Mouse (Mus musculus): ENCODE data around the gene Cdhr2. TPM values are rescaled to one million over a fixed set of nuclear protein-coding genes. Genes with fewer than 3 reads are reported as not detected.

Gene Cdhr2
- 0.30 and 1.0 TPM in 2 replicates for polyA plus RNA-seq (2015; fragmentation: Nextera tagmentation; extraction: Ambion mirVana)

GRCm38 (mm10) chr13:54701243-54701642 lies at the start of gene Cdhr2:
TSS of gene Cdhr2 (plus strand) at chr13:54701461.

DNA sequence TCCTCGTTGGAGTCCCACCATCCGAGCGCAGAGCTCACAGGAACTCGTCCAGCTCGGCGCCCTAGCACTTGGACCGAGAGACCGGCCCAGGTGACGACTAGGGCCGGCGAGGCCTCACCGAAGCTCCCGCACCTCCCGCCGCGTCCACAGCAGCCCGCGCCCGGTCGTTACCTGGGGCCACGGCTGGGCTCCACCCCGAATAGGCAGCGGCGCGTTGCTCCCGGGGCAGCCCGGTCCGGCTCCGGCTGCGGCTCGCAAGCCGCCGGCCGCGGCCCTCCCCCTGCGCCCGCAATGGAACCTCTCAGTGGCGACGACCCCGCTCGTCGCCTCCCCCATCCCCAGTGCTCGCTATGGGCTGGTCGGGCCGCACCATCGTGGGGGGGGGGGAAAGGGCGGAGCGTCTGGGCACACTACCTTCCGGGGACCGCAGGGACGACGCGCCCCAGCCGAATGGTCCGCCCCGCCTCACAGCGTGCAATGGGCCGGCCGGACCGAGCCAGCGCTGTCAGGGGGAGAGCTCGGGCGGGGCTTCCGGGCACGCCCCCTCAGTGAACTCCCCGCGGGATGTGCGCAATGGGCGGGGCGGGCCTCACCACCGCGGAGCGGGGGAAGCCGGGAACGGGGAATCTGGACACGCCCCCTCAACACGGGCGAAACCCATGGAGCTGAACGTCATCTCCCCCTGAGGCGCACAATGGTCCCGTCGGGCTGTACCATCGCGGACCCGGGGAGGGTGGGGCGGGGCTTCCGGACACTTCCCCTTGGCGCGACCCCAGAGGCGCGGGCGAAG lies 7.5 kb upstream of the Cdhr2 start, which contains the start of gene Rnf44:
Gene Rnf44, minus strand, starts transcription at position 350 of the 790 bp plus-strand sequence.

GRCm38 (mm10) chr13:54749864-54750411 lies 48.7 kb downstream of the Cdhr2 start, which contains the start of gene Gprin1:
TSS of gene Gprin1 (minus strand) at chr13:54749874.

DNA sequence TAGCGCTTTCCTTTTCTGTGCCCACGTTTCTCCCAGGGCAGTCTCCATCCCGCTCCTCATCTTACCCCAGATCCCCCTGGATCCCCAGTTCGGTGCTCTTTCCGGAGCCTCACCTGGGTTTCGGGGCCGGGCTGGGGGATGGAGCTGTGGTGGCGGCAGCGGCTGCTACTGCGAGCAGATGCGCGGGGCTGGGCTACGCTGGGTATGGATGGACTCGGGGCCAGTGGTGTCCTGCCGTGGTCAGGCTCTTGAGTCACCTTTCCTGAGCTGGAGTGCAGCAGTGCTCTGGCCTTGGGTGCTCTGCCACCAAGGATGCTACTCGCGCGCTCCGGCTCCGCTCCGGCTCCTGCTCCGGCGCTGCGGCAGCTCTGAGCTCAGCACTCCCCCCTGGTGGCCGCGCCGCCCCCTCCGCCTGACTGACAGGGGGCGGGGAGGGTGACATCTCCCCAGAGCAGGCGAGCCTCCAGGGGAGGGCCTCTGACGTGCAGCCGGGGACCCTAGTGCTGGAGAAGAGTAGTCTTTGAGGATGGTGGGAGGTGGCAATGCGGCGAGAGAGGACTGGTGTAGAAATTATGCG lies 65.0 kb downstream of the Cdhr2 start, which contains the start of gene Sncb:
Gene Sncb, minus strand, starts transcription at position 404 of the 577 bp plus-strand sequence.

DNA sequence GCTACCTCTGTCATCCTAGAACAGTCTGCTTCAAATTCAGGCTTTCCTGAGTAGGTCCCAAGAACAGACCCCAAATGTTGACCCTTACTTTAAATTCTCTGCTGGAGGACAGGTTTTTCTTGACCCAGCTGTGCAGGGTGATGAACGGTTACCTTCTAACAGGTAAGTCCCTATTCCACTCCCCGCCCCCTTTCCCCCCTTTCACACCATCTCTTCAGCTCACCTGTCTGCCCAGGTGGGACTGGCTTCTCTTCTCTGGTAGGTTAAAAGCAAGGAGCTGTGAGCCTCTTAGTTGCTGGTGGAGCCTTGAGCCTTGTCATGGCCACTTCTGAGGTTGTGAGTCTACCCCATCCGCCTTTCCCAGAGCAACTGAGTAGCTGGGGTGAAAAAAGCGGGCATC lies 82.4 kb downstream of the Cdhr2 start, which contains the start of gene Eif4e1b:
Gene Eif4e1b, plus strand, starts transcription at position 301 of the 400 bp plus-strand sequence.

Other genes starting within 250 kb of the Cdhr2 start
- 68.0 and 98.2 TPM in 2 replicates for gene Thoc3, start 232.6 kb upstream of the Cdhr2 start, polyA plus RNA-seq (2015; fragmentation: Nextera tagmentation; extraction: Ambion mirVana)
- 6.0 and 7.1 TPM in 2 replicates for gene Simc1, start 197.7 kb upstream of the Cdhr2 start, polyA plus RNA-seq (2015; fragmentation: Nextera tagmentation; extraction: Ambion mirVana)
- 80.9 and 116 TPM in 2 replicates for gene 4833439L19Rik, start 136.0 kb upstream of the Cdhr2 start, polyA plus RNA-seq (2015; fragmentation: Nextera tagmentation; extraction: Ambion mirVana)
- 25.8 and 34.1 TPM in 2 replicates for gene Arl10, start 126.4 kb upstream of the Cdhr2 start, polyA plus RNA-seq (2015; fragmentation: Nextera tagmentation; extraction: Ambion mirVana)
- gene Nop16, start 111.4 kb upstream of the Cdhr2 start, polyA plus RNA-seq (2015; fragmentation: Nextera tagmentation; extraction: Ambion mirVana) = 60.6 and 70.1 TPM in 2 replicates
- 233 and 359 TPM in 2 replicates for gene Higd2a, start 111.3 kb upstream of the Cdhr2 start, polyA plus RNA-seq (2015; fragmentation: Nextera tagmentation; extraction: Ambion mirVana)
- 63.4 and 81.3 TPM in 2 replicates for gene Cltb, start 90.1 kb upstream of the Cdhr2 start, polyA plus RNA-seq (2015; fragmentation: Nextera tagmentation; extraction: Ambion mirVana)
- 51.6 and 68.5 TPM in 2 replicates for gene Faf2, start 79.7 kb upstream of the Cdhr2 start, polyA plus RNA-seq (2015; fragmentation: Nextera tagmentation; extraction: Ambion mirVana)
- 53.9 and 65.9 TPM in 2 replicates for gene Rnf44, start 7.6 kb upstream of the Cdhr2 start, polyA plus RNA-seq (2015; fragmentation: Nextera tagmentation; extraction: Ambion mirVana)
- gene Gprin1, start 48.4 kb downstream of the Cdhr2 start, polyA plus RNA-seq (2015; fragmentation: Nextera tagmentation; extraction: Ambion mirVana) = 2.5 and 5.9 TPM in 2 replicates
- gene Sncb, start 65.1 kb downstream of the Cdhr2 start, polyA plus RNA-seq (2015; fragmentation: Nextera tagmentation; extraction: Ambion mirVana) = 1.0 and 4.8 TPM in 2 replicates
- not detected in 2 replicates for gene Eif4e1b, start 82.5 kb downstream of the Cdhr2 start, polyA plus RNA-seq (2015; fragmentation: Nextera tagmentation; extraction: Ambion mirVana)
- 54.9 and 67.6 TPM in 2 replicates for gene Tspan17, start 87.9 kb downstream of the Cdhr2 start, polyA plus RNA-seq (2015; fragmentation: Nextera tagmentation; extraction: Ambion mirVana)
- gene Unc5a, start 247.9 kb downstream of the Cdhr2 start, polyA plus RNA-seq (2015; fragmentation: Nextera tagmentation; extraction: Ambion mirVana) = 4.6 and 5.3 TPM in 2 replicates

Data from adrenal gland, postnatal 0 days (tissue).